Mouse (Mus musculus): ENCODE data around the gene Lbhd2. TPM values are rescaled to one million over a fixed set of nuclear protein-coding genes. Genes with fewer than 3 reads are reported as not detected.

Gene Lbhd2
- polyA plus RNA-seq, 1 experiment = 1.4 TPM

- no peak for TF ChIP-seq CTCF (IDR thresholded peaks at IDR 0.05; ENCODE audit: extremely low read depth, insufficient read depth, low read length)
- no peak for TF ChIP-seq POLR2A (IDR thresholded peaks at IDR 0.05; ENCODE audit: extremely low read depth, insufficient read depth, low read length)
- no peak overlapping the region for H3K4me3 ChIP-seq (ENCODE audit: insufficient read depth, low read length)
These were observed 38.7 kb downstream of the Lbhd2 start for GRCm38 (mm10) chr12:111445161-111445889.

GRCm38 (mm10) chr12:111445890-111446613 is 39.4 kb downstream of the Lbhd2 start:
- Histone ChIP-seq H3K27ac (ENCODE audit: insufficient read depth, low read length) (no peak overlapping the region), H3K4me1 (ENCODE audit: control insufficient read depth, insufficient read depth, low read length) (peaks cover 3% of the 10 kb centered on the region; the same call in 1 of the 2 replicates), H3K4me3 (ENCODE audit: insufficient read depth, low read length) (no peak overlapping the region)
- TF ChIP-seq CTCF (IDR thresholded peaks at IDR 0.05; ENCODE audit: extremely low read depth, insufficient read depth, low read length) = no peak
- TF ChIP-seq POLR2A (IDR thresholded peaks at IDR 0.05; ENCODE audit: extremely low read depth, insufficient read depth, low read length) = no peak

More at GRCm38 (mm10) chr12:111445161-111445889, 38.7 kb downstream of the Lbhd2 start:
- Histone ChIP-seq H3K4me1 (ENCODE audit: control insufficient read depth, insufficient read depth, low read length) (0 out of 2 replicates have a peak, but pooled peaks cover 2% of the 10 kb centered on the region), H3K27ac (ENCODE audit: insufficient read depth, low read length) (no peak overlapping the region)

GRCm38 (mm10) chr12:111446745-111447144 is 40.1 kb downstream of the Lbhd2 start:
- H3K4me1 ChIP-seq (ENCODE audit: control insufficient read depth, insufficient read depth, low read length) = peaks cover 3% of the 10 kb centered on the region; the same call in 1 of the 2 replicates
- no peak overlapping the region for H3K4me3 ChIP-seq (ENCODE audit: insufficient read depth, low read length)
- no peak overlapping the region for H3K27ac ChIP-seq (ENCODE audit: insufficient read depth, low read length)
- TF ChIP-seq CTCF (IDR thresholded peaks at IDR 0.05; ENCODE audit: extremely low read depth, insufficient read depth, low read length) = no peak
- TF ChIP-seq POLR2A (IDR thresholded peaks at IDR 0.05; ENCODE audit: extremely low read depth, insufficient read depth, low read length) = no peak

GRCm38 (mm10) chr12:111447350-111447749 is 40.7 kb downstream of the Lbhd2 start:
- Histone ChIP-seq H3K4me3 (ENCODE audit: insufficient read depth, low read length) (no peak overlapping the region), H3K4me1 (ENCODE audit: control insufficient read depth, insufficient read depth, low read length) (peaks cover 2% of the 10 kb centered on the region; the same call in 1 of the 2 replicates), H3K27ac (ENCODE audit: insufficient read depth, low read length) (no peak overlapping the region)
- TF ChIP-seq POLR2A (IDR thresholded peaks at IDR 0.05; ENCODE audit: extremely low read depth, insufficient read depth, low read length) (no peak), CTCF (IDR thresholded peaks at IDR 0.05; ENCODE audit: extremely low read depth, insufficient read depth, low read length) (no peak)

- TF ChIP-seq CTCF (IDR thresholded peaks at IDR 0.05; ENCODE audit: extremely low read depth, insufficient read depth, low read length) (no peak), POLR2A (IDR thresholded peaks at IDR 0.05; ENCODE audit: extremely low read depth, insufficient read depth, low read length) (no peak)
- Histone ChIP-seq H3K4me3 (ENCODE audit: insufficient read depth, low read length) (no peak overlapping the region), H3K4me1 (ENCODE audit: control insufficient read depth, insufficient read depth, low read length) (peaks cover 2% of the 10 kb centered on the region; the same call in 1 of the 2 replicates), H3K27ac (ENCODE audit: insufficient read depth, low read length) (no peak overlapping the region)
These were observed 41.5 kb downstream of the Lbhd2 start for GRCm38 (mm10) chr12:111447898-111448760.

- H3K4me3 ChIP-seq (ENCODE audit: insufficient read depth, low read length) = no peak overlapping the region
- no peak overlapping the region for H3K27ac ChIP-seq (ENCODE audit: insufficient read depth, low read length)
- H3K4me1 ChIP-seq (ENCODE audit: control insufficient read depth, insufficient read depth, low read length) = peaks cover 2% of the 10 kb centered on the region; the same call in 1 of the 2 replicates
- no peak for TF ChIP-seq CTCF (IDR thresholded peaks at IDR 0.05; ENCODE audit: extremely low read depth, insufficient read depth, low read length)
- no peak for TF ChIP-seq POLR2A (IDR thresholded peaks at IDR 0.05; ENCODE audit: extremely low read depth, insufficient read depth, low read length)
These were observed 42.5 kb downstream of the Lbhd2 start for GRCm38 (mm10) chr12:111448931-111449705.

- no peak for TF ChIP-seq CTCF (IDR thresholded peaks at IDR 0.05; ENCODE audit: extremely low read depth, insufficient read depth, low read length)
- no peak for TF ChIP-seq POLR2A (IDR thresholded peaks at IDR 0.05; ENCODE audit: extremely low read depth, insufficient read depth, low read length)
- Histone ChIP-seq H3K27ac (ENCODE audit: insufficient read depth, low read length) (no peak overlapping the region), H3K4me3 (ENCODE audit: insufficient read depth, low read length) (no peak overlapping the region), H3K4me1 (ENCODE audit: control insufficient read depth, insufficient read depth, low read length) (peaks cover 2% of the 10 kb centered on the region; the same call in 1 of the 2 replicates)
These were observed 43.8 kb downstream of the Lbhd2 start for GRCm38 (mm10) chr12:111450359-111450758.

- Histone ChIP-seq H3K27ac (ENCODE audit: insufficient read depth, low read length) (no peak overlapping the region), H3K4me1 (ENCODE audit: control insufficient read depth, insufficient read depth, low read length) (peaks cover 2% of the 10 kb centered on the region; the same call in 1 of the 2 replicates), H3K4me3 (ENCODE audit: insufficient read depth, low read length) (no peak overlapping the region)
- TF ChIP-seq CTCF (IDR thresholded peaks at IDR 0.05; ENCODE audit: extremely low read depth, insufficient read depth, low read length) (no peak), POLR2A (IDR thresholded peaks at IDR 0.05; ENCODE audit: extremely low read depth, insufficient read depth, low read length) (no peak)
These were observed 45.0 kb downstream of the Lbhd2 start for GRCm38 (mm10) chr12:111451561-111451960.

All from cortical plate, adult 2 months (tissue).